Mouse (Mus musculus): ENCODE measurements around the gene Saxo1.

GRCm38 (mm10) chr4:86543999-86544398, 14.1 kb downstream of the Saxo1 start:
- TF ChIP-seq GATA1 (IDR thresholded peaks at IDR 0.05; ENCODE audit: low read length) (no peak), TAL1 (IDR thresholded peaks at IDR 0.05; ENCODE audit: low read length) (no peak)
